Mouse (Mus musculus) heart, embryonic 14.5 days (tissue): ENCODE measurements around the gene Mrpl52. TPM values are rescaled to one million over a fixed set of nuclear protein-coding genes. Genes with fewer than 3 reads are reported as not detected.

Experiments used
- ATAC-seq: fragments of 200-750 bp; cut with Nextera tagmentation; 2 replicates; pipeline ENCODE4 v1.8.0; 2017; ENCODE audit warnings: low read depth, moderate TSS enrichment; ENCODE audit not compliant: insufficient number of reproducible peaks, insufficient read depth, low FRiP score
- H3K27ac ChIP-seq, 2 experiments: fragments of 200-500 bp in 1 of 2; fragments of 300-500 bp in 1 of 2; sonication (generic) in 1 of 2; replicated peaks in 1 of 2; 2 replicates each; pipeline ENCODE4 v1.5.1; 2012 to 2014; ENCODE audit warnings: low read depth in 2 of 2, low read length in 2 of 2, control low read depth in 1 of 2, mild to moderate bottlenecking in 1 of 2, mixed read lengths in 1 of 2; ENCODE audit not compliant: control insufficient read depth in 1 of 2, insufficient read depth in 1 of 2
- H3K27me3 ChIP-seq: fragments of 300-500 bp; sonication (generic); 2 replicates; pipeline ENCODE4 v1.6.1; 2014; ENCODE audit warnings: mild to moderate bottlenecking, low read length, control low read depth; ENCODE audit not compliant: control insufficient read depth, insufficient read depth
- H3K36me3 ChIP-seq: fragments of 300-500 bp; sonication (generic); 2 replicates; pipeline ENCODE4 v1.6.1; 2014; ENCODE audit warnings: mild to moderate bottlenecking, control low read depth, low read length, mixed read lengths; ENCODE audit not compliant: control insufficient read depth, insufficient read depth
- H3K4me1 ChIP-seq, 2 experiments: fragments of 200-500 bp in 1 of 2; fragments of 300-500 bp in 1 of 2; sonication (generic) in 1 of 2; 2 replicates each; pipeline ENCODE4 v1.6.1; 2012 to 2014; ENCODE audit warnings: low read length in 2 of 2, control low read depth in 1 of 2, mixed read lengths in 1 of 2; ENCODE audit not compliant: control insufficient read depth in 2 of 2, insufficient read depth in 2 of 2
- H3K4me2 ChIP-seq: fragments of 300-500 bp; sonication (generic); 2 replicates; pipeline ENCODE4 v1.6.1; 2014; ENCODE audit warnings: mild to moderate bottlenecking, low read length
- H3K4me3 ChIP-seq, 2 experiments: fragments of 200-500 bp in 1 of 2; fragments of 300-500 bp in 1 of 2; sonication (generic) in 1 of 2; 2 replicates each; pipeline ENCODE4 v1.5.1; 2012 to 2014; ENCODE audit warnings: low read length in 2 of 2, mild to moderate bottlenecking in 2 of 2, control low read depth in 1 of 2, low read depth in 1 of 2, moderate library complexity in 1 of 2; ENCODE audit not compliant: control insufficient read depth in 1 of 2, insufficient read depth in 1 of 2
- H3K9ac ChIP-seq: fragments of 300-500 bp; sonication (generic); 2 replicates; pipeline ENCODE4 v1.6.1; 2014; ENCODE audit warnings: mild to moderate bottlenecking, low read length
- H3K9me3 ChIP-seq: fragments of 300-500 bp; sonication (generic); 2 replicates; pipeline ENCODE4 v1.6.1; 2016; ENCODE audit warnings: low read length, control low read depth; ENCODE audit not compliant: control insufficient read depth
- WGBS: fragments of 180-500 bp; shearing (Covaris S2); extraction: QIAGEN DNeasy Blood & Tissue Kit; methylation state at CpG from one replicate; pipeline ENCODE4 v1.1.7; 2014; 5-methylcytosine and 5-hydroxymethylcytosine counted together
- polyA plus RNA-seq: library from polyadenylated mRNA; unstranded; fragments of >200 nt; fragmentation: Nextera tagmentation; extraction: Ambion mirVana; gene quantifications from 2 replicates; pipeline ENCODE4 v1.2.1, GENCODE M21; 2014

The Mrpl52 gene
- polyA plus RNA-seq, 1 experiment from 2014 or later: 307 TPM

DNA sequence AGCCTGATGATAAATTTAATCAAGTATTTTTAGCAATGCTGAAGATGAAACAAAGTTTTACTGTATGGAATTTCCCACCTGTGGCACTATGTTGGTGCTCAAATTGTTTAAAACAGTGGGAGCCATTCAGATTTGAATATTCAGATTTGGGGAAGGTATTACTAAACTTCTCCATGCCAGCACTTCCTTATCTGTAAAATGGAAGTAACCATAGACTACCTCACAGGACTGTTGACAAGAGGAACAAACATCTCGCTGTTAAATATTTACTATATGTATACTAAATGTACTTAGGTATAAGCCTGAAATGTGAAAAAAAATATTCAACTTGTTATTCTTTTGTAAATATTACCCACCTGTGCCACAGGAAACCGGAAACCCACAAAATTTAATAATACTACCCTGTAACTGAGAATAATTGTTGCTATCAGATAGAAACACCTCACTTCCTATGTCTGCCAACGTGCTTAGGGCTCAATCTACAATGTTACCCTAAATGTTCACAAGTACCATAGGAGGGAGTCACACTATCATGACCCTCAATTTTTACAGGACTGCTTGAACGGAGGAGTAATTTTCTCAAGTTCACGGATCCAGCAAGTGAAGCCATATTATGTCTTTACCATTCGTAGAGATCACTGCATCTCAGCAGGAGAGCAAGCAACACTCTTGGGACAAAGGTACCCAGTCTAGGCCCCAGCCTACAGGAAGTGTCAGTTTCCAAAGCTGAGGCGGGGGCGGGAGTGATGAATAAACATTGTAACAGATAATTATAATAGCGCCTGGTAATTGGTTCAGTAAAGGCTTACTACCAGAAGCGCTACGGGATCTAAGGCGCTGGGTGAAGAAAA, 36.6 kb downstream of the Mrpl52 start:
- Histone ChIP-seq H3K9me3 (no peaks in the 10 kb centered on the region), H3K4me3 (peak overlapping the region; percentile 91 to 96), H3K4me1 (peaks cover 2 to 4% of the 10 kb centered on the region in 2 experiments; a peak in 1 of 4 replicates), H3K4me2 (peak overlapping the region; percentile 84), H3K9ac (peak overlapping the region; percentile 92), H3K27ac (peak overlapping the region; percentile 69 to 83; a peak in 3 of 4 replicates), H3K27me3 (no peaks in the 10 kb centered on the region), H3K36me3 (peaks cover 28% of the 10 kb centered on the region)
- WGBS: 15% methylated on average over 12 of the region's 12 CpGs
- no peak for ATAC-seq

DNA sequence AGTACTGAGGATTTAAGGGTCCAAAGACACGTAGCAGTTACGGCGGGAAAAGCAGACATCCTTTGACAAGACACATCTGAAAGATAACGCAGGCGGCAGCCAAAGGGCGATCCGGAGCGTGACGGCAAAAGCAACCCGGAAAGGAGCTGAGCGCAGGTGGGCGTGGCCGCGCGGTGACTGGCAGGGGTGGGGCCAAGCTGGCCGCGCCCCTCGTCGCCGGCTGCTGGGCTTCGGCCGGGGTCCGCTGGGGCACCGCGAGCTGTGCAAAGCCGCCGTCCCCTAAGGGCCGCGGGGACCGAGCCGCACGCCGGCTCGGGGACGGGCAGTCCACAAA, 37.2 kb downstream of the Mrpl52 start, which contains the start of gene Lrp10:
Gene Lrp10, plus strand, starts transcription at position 179 of the 334 bp plus-strand sequence.
- H3K9ac ChIP-seq: peak within 1 kb of the TSS; percentile 92
- H3K27ac ChIP-seq: peak within 1 kb of the TSS; percentile 69 to 83
- H3K4me3 ChIP-seq: peak within 1 kb of the TSS; percentile 91 to 96
- ATAC-seq: peak; percentile 85
- H3K36me3 ChIP-seq: peaks cover 34% of the 10 kb centered on the region
- no peaks in the 10 kb centered on the region for H3K9me3 ChIP-seq
- no peaks in the 10 kb centered on the region for H3K27me3 ChIP-seq
- under 1% methylated on average over 35 of the region's 35 CpGs for whole genome bisulfite sequencing
- peaks cover 2 to 4% of the 10 kb centered on the region in 2 experiments; a peak in 1 of 4 replicates for H3K4me1 ChIP-seq
- H3K4me2 ChIP-seq: peak within 1 kb of the TSS; percentile 84

DNA sequence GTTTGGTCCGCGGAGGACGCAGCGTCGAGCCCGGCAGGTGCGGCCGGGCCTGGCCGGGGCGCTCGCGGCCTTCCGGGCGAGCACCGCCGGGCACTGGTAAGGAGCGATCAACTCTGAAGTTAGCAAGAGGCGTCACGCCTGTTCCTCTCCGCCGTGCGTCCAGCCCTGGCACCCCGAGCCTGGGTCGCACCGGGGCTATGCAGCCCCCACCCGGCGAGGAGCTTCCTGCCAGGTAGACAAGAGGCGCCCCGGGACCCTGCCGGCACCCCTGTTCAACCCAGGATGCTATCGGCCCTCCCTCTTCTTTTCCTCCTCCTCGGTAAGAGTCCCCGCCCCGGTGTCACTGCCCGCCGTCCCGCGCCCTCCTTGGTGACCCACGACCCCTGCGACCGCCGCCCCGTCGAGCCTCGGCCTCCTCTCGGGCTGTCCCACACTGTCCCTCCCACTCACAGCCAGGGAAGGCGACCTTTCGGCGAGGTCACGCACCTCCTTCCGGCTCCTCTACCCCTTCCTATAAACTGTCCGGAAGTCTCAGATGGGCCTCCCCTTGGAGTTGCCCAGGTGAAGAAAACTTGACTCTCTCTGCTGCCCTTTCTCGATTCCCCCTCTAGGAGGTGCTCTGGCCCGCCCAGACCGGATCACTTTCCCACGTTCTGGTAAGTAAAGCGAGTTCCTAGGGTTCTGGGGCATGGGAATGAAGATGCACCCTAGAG, 37.7 kb downstream of the Mrpl52 start:
- peak; percentile 76 for ATAC-seq
- Histone ChIP-seq H3K4me3 (peak overlapping the region; percentile 91 to 96), H3K27ac (peak overlapping the region; percentile 66 to 83), H3K36me3 (peaks cover 39% of the 10 kb centered on the region), H3K4me2 (peak overlapping the region; percentile 84), H3K4me1 (peaks cover 2 to 4% of the 10 kb centered on the region in 2 experiments; a peak in 1 of 4 replicates), H3K9ac (peak overlapping the region; percentile 92), H3K9me3 (no peaks in the 10 kb centered on the region), H3K27me3 (no peaks in the 10 kb centered on the region)
- WGBS: 2% methylated on average over 53 of the region's 57 CpGs

DNA sequence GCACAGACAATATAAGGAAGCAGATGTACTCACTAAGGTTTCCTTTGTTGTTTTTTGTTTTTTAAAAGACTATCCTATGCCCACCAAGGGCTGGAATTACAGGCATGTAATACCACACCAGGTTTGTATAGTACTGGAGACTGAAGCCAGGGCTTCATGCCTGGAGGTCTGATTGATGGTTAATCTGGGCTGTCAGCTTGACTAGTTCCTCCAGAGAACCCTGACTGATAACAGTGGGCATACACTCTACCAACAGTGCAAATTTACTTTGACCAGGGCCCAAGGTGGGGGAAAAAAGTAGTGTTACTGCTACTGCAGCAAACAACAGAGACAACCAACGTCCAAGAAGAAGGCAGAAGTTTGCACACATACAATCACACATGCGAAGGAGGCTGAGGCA, 44.8 kb downstream of the Mrpl52 start:
- Histone ChIP-seq H3K27ac (no peak overlapping the region), H3K36me3 (peaks cover 39% of the 10 kb centered on the region)

DNA sequence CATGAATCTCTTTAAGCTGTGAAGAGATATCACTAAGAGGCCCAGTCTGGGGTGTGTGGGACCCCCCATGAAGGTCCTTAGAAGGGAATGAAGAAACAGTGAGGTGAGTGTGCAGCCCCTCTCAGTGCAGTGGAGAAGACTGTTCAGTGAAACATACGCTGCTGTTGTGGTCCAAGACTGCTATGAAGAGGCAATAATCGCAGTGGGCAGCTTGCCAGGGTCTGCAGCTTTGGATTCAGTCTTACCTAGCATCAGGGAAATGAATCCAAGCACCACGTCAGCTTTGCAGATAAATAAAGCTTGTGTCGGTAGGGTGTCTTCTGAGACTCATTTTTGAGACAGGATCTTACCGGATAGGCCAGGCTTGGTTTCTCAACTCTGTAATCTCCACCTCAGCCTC, 46.0 kb downstream of the Mrpl52 start:
- no peak overlapping the region for H3K4me2 ChIP-seq
- no peak for ATAC-seq
- 54% methylated on average over 5 of the region's 5 CpGs for WGBS
- peaks cover 8 to 13% of the 10 kb centered on the region in 2 experiments for H3K4me1 ChIP-seq
- no peaks in the 10 kb centered on the region for H3K9me3 ChIP-seq
- no peak overlapping the region for H3K4me3 ChIP-seq
- peaks cover 5% of the 10 kb centered on the region; the same call in 1 of the 2 replicates for H3K27me3 ChIP-seq
- H3K36me3 ChIP-seq: peaks cover 28% of the 10 kb centered on the region
- H3K9ac ChIP-seq: no peak overlapping the region
- H3K27ac ChIP-seq: no peak overlapping the region

More for the DNA sequence above, 44.8 kb downstream of the Mrpl52 start:
- Histone ChIP-seq H3K4me1 (peaks cover 4 to 7% of the 10 kb centered on the region in 2 experiments), H3K9me3 (no peaks in the 10 kb centered on the region), H3K27me3 (no peaks in the 10 kb centered on the region), H3K4me3 (no peak overlapping the region), H3K9ac (no peak overlapping the region), H3K4me2 (no peak overlapping the region)
- ATAC-seq: no peak
- 92% methylated on average over 2 of the region's 2 CpGs for WGBS

DNA sequence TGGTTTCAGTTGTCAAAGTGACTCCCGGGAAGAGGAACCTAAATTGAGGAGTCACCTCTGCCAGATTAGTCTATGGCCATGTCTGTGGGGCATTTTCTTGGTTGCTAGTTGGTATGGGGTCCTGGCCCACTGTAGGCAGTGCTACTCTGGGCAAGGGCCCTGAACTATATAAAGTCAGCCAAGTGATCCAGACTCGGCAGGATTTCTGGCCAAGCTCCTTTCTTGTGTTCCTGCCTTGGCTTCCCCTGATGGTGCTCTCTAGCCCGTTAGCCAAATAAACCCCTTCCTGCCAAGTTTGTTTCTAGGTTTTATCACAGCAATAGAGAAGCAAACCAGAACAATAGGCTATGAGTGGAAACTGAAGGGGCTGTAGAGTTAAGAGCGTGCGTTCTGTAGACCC, 48.0 kb downstream of the Mrpl52 start:
- ATAC-seq: no peak
- Histone ChIP-seq H3K4me2 (no peak overlapping the region), H3K4me1 (peaks cover 11 to 13% of the 10 kb centered on the region in 2 experiments), H3K9me3 (no peaks in the 10 kb centered on the region), H3K9ac (no peak overlapping the region), H3K27me3 (peaks cover 14% of the 10 kb centered on the region), H3K36me3 (peaks cover 7% of the 10 kb centered on the region), H3K27ac (no peak overlapping the region), H3K4me3 (no peak overlapping the region)
- 63% methylated on average over 5 of the region's 5 CpGs for WGBS

DNA sequence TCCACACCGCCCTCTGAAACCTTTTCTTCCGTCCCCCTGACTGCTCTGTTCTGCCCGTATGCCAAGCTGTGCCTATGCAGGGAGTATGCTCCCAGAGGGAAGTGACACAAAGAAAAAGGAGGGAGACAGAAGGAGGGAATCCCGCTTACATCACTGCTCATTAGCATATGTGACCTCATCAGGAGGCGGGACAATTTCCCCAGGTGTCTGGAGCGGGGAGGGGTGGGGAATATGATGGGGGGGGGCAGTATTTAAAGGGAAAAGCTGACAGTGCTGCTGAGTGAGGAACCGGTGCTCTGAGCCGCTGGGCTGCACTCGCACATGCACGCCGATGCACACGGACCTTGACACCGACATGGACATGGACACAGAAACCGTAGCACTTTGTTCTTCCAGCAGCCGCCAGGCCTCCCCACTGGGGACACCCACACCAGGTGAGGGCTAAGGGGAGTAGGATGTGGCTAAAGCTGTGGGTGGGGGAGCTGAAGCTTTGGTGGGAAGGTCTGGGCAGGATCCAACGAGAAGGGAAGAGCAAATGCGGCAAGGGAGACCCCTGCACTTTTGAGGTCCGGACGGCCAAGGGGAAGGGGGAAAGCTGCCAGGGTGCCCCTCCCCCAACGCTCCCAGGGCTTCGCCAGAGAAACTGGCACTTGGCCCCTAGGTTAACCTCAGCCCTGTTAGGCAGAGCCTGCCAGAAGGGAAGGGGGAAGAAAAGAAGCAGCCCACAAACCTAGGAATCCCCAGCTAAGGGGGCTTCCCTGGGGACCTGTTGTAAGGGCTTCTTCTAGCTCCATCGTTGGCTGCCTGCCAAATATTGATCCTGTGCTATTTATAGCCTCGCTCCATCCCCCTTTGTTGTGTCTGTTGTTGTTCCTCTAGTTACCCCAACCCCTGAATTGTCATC, 49.5 kb downstream of the Mrpl52 start, which contains the start of gene Rem2:
Gene Rem2, plus strand, starts transcription at position 160 of the 904 bp plus-strand sequence.
- ATAC-seq: peak; percentile 27; the same call in 1 of the 2 replicates
- peaks cover 14% of the 10 kb centered on the region for H3K27me3 ChIP-seq
- H3K36me3 ChIP-seq: no peaks in the 10 kb centered on the region
- under 1% methylated on average over 23 of the region's 23 CpGs for WGBS
- peaks cover 11 to 13% of the 10 kb centered on the region in 2 experiments for H3K4me1 ChIP-seq
- H3K9me3 ChIP-seq: no peaks in the 10 kb centered on the region
- H3K4me3 ChIP-seq: peak within 1 kb of the TSS; percentile 46 to 58
- H3K27ac ChIP-seq: no peak within 1 kb of the TSS
- peak within 1 kb of the TSS; percentile 90 for H3K4me2 ChIP-seq
- peak within 1 kb of the TSS; percentile 72 for H3K9ac ChIP-seq
